Mouse (Mus musculus): ENCODE results near the gene Nup62. TPM values are rescaled to one million over a fixed set of nuclear protein-coding genes. Genes with fewer than 3 reads are reported as not detected.

Gene Nup62
- polyA plus RNA-seq, 1 experiment from 2014 or later, result 52.3 TPM

GRCm38 (mm10) chr7:44851625-44852234 is 35.8 kb downstream of the Nup62 start:
- no peak for ATAC-seq (replicated peaks)
- H3K4me2 ChIP-seq (replicated peaks), result no peak overlapping the region
- no peak overlapping the region for H3K27ac ChIP-seq (replicated peaks)
- peaks cover 59% of the 10 kb centered on the region for H3K4me1 ChIP-seq
- no peaks in the 10 kb centered on the region for H3K9me3 ChIP-seq
- no peaks in the 10 kb centered on the region for H3K27me3 ChIP-seq
- H3K4me3 ChIP-seq, result peak overlapping the region; percentile 78; the same call in 1 of the 2 replicates
- peaks cover under 1% of the 10 kb centered on the region; the same call in 1 of the 2 replicates for H3K36me3 ChIP-seq
- no peak overlapping the region for H3K9ac ChIP-seq (replicated peaks)
- 90% methylated on average over 12 of the region's 12 CpGs for WGBS

GRCm38 (mm10) chr7:44852259-44853027 is 36.6 kb downstream of the Nup62 start:
- Histone ChIP-seq H3K4me2 (replicated peaks) (no peak overlapping the region), H3K27me3 (no peaks in the 10 kb centered on the region)

GRCm38 (mm10) chr7:44853065-44853464 is 37.2 kb downstream of the Nup62 start:
- H3K9me3 ChIP-seq, result no peaks in the 10 kb centered on the region
- H3K36me3 ChIP-seq, result no peaks in the 10 kb centered on the region; the same call in 1 of the 2 replicates
- ATAC-seq (replicated peaks), result no peak
- H3K4me3 ChIP-seq, result no peak overlapping the region
- no peak overlapping the region for H3K9ac ChIP-seq (replicated peaks)
- H3K27ac ChIP-seq (replicated peaks), result no peak overlapping the region
- WGBS, result 95% methylated on average over 2 of the region's 2 CpGs
- H3K27me3 ChIP-seq, result no peaks in the 10 kb centered on the region
- H3K4me1 ChIP-seq, result peaks cover 57% of the 10 kb centered on the region
- H3K4me2 ChIP-seq (replicated peaks), result no peak overlapping the region

More at GRCm38 (mm10) chr7:44852259-44853027, 36.6 kb downstream of the Nup62 start:
- Histone ChIP-seq H3K9ac (replicated peaks) (no peak overlapping the region), H3K4me3 (no peak overlapping the region), H3K9me3 (no peaks in the 10 kb centered on the region), H3K27ac (replicated peaks) (no peak overlapping the region), H3K36me3 (no peaks in the 10 kb centered on the region; the same call in 1 of the 2 replicates), H3K4me1 (peaks cover 57% of the 10 kb centered on the region)
- ATAC-seq (replicated peaks), result no peak
- WGBS, result 93% methylated on average over 36 of the region's 36 CpGs

- H3K9ac ChIP-seq (replicated peaks), result peak overlapping the region; percentile 60
- H3K27ac ChIP-seq (replicated peaks), result peak overlapping the region; percentile 86
- peaks cover 63% of the 10 kb centered on the region for H3K4me1 ChIP-seq
- no peaks in the 10 kb centered on the region for H3K27me3 ChIP-seq
- H3K4me2 ChIP-seq (replicated peaks), result peak overlapping the region; percentile 77
- H3K36me3 ChIP-seq, result no peaks in the 10 kb centered on the region; the same call in 1 of the 2 replicates
- ATAC-seq (replicated peaks), result no peak
- peak overlapping the region; percentile 48 for H3K4me3 ChIP-seq
- no peaks in the 10 kb centered on the region for H3K9me3 ChIP-seq
- WGBS, result 25% methylated on average over 26 of the region's 26 CpGs
Observed at GRCm38 (mm10) chr7:44853596-44854355, 37.9 kb downstream of the Nup62 start.

GRCm38 (mm10) chr7:44854356-44855031 is 38.6 kb downstream of the Nup62 start:
- 1% methylated on average over 45 of the region's 45 CpGs for WGBS
- Histone ChIP-seq H3K9me3 (no peaks in the 10 kb centered on the region), H3K9ac (replicated peaks) (peak overlapping the region; percentile 60), H3K36me3 (no peaks in the 10 kb centered on the region; the same call in 1 of the 2 replicates), H3K4me1 (peaks cover 63% of the 10 kb centered on the region), H3K4me2 (replicated peaks) (peak overlapping the region; percentile 77), H3K27ac (replicated peaks) (peak overlapping the region; percentile 86), H3K27me3 (no peaks in the 10 kb centered on the region), H3K4me3 (peak overlapping the region; percentile 48)
- no peak for ATAC-seq (replicated peaks)

GRCm38 (mm10) chr7:44855036-44855435 is 39.1 kb downstream of the Nup62 start:
- Histone ChIP-seq H3K27ac (replicated peaks) (peak overlapping the region; percentile 86), H3K9me3 (no peaks in the 10 kb centered on the region), H3K9ac (replicated peaks) (peak overlapping the region; percentile 60), H3K4me1 (peaks cover 63% of the 10 kb centered on the region), H3K27me3 (no peaks in the 10 kb centered on the region), H3K4me2 (replicated peaks) (peak overlapping the region; percentile 77), H3K36me3 (no peaks in the 10 kb centered on the region; the same call in 1 of the 2 replicates), H3K4me3 (peak overlapping the region; percentile 48)
- 24% methylated on average over 10 of the region's 10 CpGs for WGBS
- ATAC-seq (replicated peaks), result no peak

- peak overlapping the region; percentile 94 for H3K4me2 ChIP-seq (replicated peaks)
- H3K4me3 ChIP-seq, result peak overlapping the region; percentile 76
- peak overlapping the region; percentile 93 for H3K27ac ChIP-seq (replicated peaks)
- H3K27me3 ChIP-seq, result no peaks in the 10 kb centered on the region
- H3K36me3 ChIP-seq, result peaks cover under 1% of the 10 kb centered on the region; the same call in 1 of the 2 replicates
- H3K9ac ChIP-seq (replicated peaks), result peak overlapping the region; percentile 91; the same call in 1 of the 2 replicates
- 0 out of 2 replicates have a peak, but pooled peaks have one; percentile 0 for ATAC-seq (replicated peaks)
- H3K9me3 ChIP-seq, result no peaks in the 10 kb centered on the region
- peaks cover 62% of the 10 kb centered on the region for H3K4me1 ChIP-seq
- WGBS, result 69% methylated on average over 9 of the region's 9 CpGs
Observed at GRCm38 (mm10) chr7:44856265-44856916, 40.5 kb downstream of the Nup62 start.

GRCm38 (mm10) chr7:44857042-44857552 is 41.2 kb downstream of the Nup62 start, which contains the start of gene Pnkp:
Gene Pnkp, plus strand, starts transcription at chr7:44857139.
- peak within 1 kb of the TSS; percentile 94 for H3K4me2 ChIP-seq (replicated peaks)
- peak within 1 kb of the TSS; percentile 76 for H3K4me3 ChIP-seq
- ATAC-seq (replicated peaks), result peak; percentile 56
- no peaks in the 10 kb centered on the region for H3K9me3 ChIP-seq
- H3K27ac ChIP-seq (replicated peaks), result peak within 1 kb of the TSS; percentile 93
- H3K27me3 ChIP-seq, result no peaks in the 10 kb centered on the region
- H3K9ac ChIP-seq (replicated peaks), result peak within 1 kb of the TSS; percentile 91
- peaks cover 63% of the 10 kb centered on the region for H3K4me1 ChIP-seq
- under 1% methylated on average over 32 of the region's 32 CpGs for WGBS
- peaks cover 8% of the 10 kb centered on the region for H3K36me3 ChIP-seq

GRCm38 (mm10) chr7:44857905-44858304 is 42.0 kb downstream of the Nup62 start:
- H3K9me3 ChIP-seq, result no peaks in the 10 kb centered on the region
- WGBS, result 31% methylated on average over 8 of the region's 8 CpGs
- H3K27me3 ChIP-seq, result no peaks in the 10 kb centered on the region
- H3K27ac ChIP-seq (replicated peaks), result peak overlapping the region; percentile 93
- ATAC-seq (replicated peaks), result no peak
- peaks cover 16% of the 10 kb centered on the region for H3K36me3 ChIP-seq
- H3K4me2 ChIP-seq (replicated peaks), result peak overlapping the region; percentile 94
- peak overlapping the region; percentile 76 for H3K4me3 ChIP-seq
- peak overlapping the region; percentile 91; the same call in 1 of the 2 replicates for H3K9ac ChIP-seq (replicated peaks)
- peaks cover 63% of the 10 kb centered on the region for H3K4me1 ChIP-seq

GRCm38 (mm10) chr7:44859896-44860295 is 44.0 kb downstream of the Nup62 start:
- peaks cover 48% of the 10 kb centered on the region for H3K4me1 ChIP-seq
- WGBS, result 95% methylated on average over 11 of the region's 11 CpGs
- no peak overlapping the region for H3K4me2 ChIP-seq (replicated peaks)
- H3K4me3 ChIP-seq, result no peak overlapping the region
- no peak for ATAC-seq (replicated peaks)
- H3K9me3 ChIP-seq, result no peaks in the 10 kb centered on the region
- no peak overlapping the region for H3K9ac ChIP-seq (replicated peaks)
- no peaks in the 10 kb centered on the region for H3K27me3 ChIP-seq
- H3K36me3 ChIP-seq, result peaks cover 36% of the 10 kb centered on the region
- H3K27ac ChIP-seq (replicated peaks), result no peak overlapping the region
